Mouse (Mus musculus): ENCODE measurements around the gene Gm11111.
"Not testable (repeated sequence)": the region's sequence is repeated elsewhere in the genome, so short reads cannot be mapped to it uniquely, and the experiment has no call there.

Gm11111 gene

GRCm38 (mm10) chr5:98552395-98552794 lies at the start of gene Gm11111:
Gene Gm11111 (plus strand): TSS chr5:98552695.
- DNase-seq (ENCODE audit: low spot score): no peak

- DNase-seq (ENCODE audit: low spot score): no peak
Observed at GRCm38 (mm10) chr5:98516214-98516613, 36.3 kb upstream of the Gm11111 start.

GRCm38 (mm10) chr5:98520118-98520517 lies 32.4 kb upstream of the Gm11111 start:
- DNase-seq (ENCODE audit: low spot score): no peak

- DNase-seq (ENCODE audit: low spot score): no peak
Observed at GRCm38 (mm10) chr5:98522270-98522977, 30.1 kb upstream of the Gm11111 start.

GRCm38 (mm10) chr5:98523050-98523449 lies 29.4 kb upstream of the Gm11111 start:
- DNase-seq (ENCODE audit: low spot score): no peak

GRCm38 (mm10) chr5:98523783-98524182 lies 28.7 kb upstream of the Gm11111 start:
- DNase-seq (ENCODE audit: low spot score): no peak

- no peak for DNase-seq (ENCODE audit: low spot score)
Observed at GRCm38 (mm10) chr5:98541333-98541732, 11.2 kb upstream of the Gm11111 start.

GRCm38 (mm10) chr5:98550285-98550684 lies 2.2 kb upstream of the Gm11111 start:
- no peak for DNase-seq (ENCODE audit: low spot score)

GRCm38 (mm10) chr5:98550873-98551272 lies 1.6 kb upstream of the Gm11111 start:
- no peak for DNase-seq (ENCODE audit: low spot score)

GRCm38 (mm10) chr5:98552811-98553601 lies 511 bp downstream of the Gm11111 start:
- no peak for DNase-seq (ENCODE audit: low spot score)

- DNase-seq (ENCODE audit: low spot score): no peak
Observed at GRCm38 (mm10) chr5:98561301-98561700, 8.8 kb downstream of the Gm11111 start.

- no peak for DNase-seq (ENCODE audit: low spot score)
Observed at GRCm38 (mm10) chr5:98562806-98563205, 10.3 kb downstream of the Gm11111 start.

- no peak for DNase-seq (ENCODE audit: low spot score)
Observed at GRCm38 (mm10) chr5:98563801-98564200, 11.3 kb downstream of the Gm11111 start.

- no peak for DNase-seq (ENCODE audit: low spot score)
Observed at GRCm38 (mm10) chr5:98566461-98567193, 14.1 kb downstream of the Gm11111 start.

GRCm38 (mm10) chr5:98568481-98568880 lies 16.0 kb downstream of the Gm11111 start:
- no peak for DNase-seq (ENCODE audit: low spot score)

- DNase-seq (ENCODE audit: low spot score): no peak
Observed at GRCm38 (mm10) chr5:98569029-98569513, 16.6 kb downstream of the Gm11111 start.

GRCm38 (mm10) chr5:98572392-98572791 lies 19.9 kb downstream of the Gm11111 start:
- no peak for DNase-seq (ENCODE audit: low spot score)

GRCm38 (mm10) chr5:98574711-98575470 lies 22.4 kb downstream of the Gm11111 start:
- no peak for DNase-seq (ENCODE audit: low spot score)

GRCm38 (mm10) chr5:98575471-98575834 lies 23.0 kb downstream of the Gm11111 start:
- no peak for DNase-seq (ENCODE audit: low spot score)

- not testable (repeated sequence) for DNase-seq (ENCODE audit: low spot score)
Observed at GRCm38 (mm10) chr5:98576538-98576937, 24.0 kb downstream of the Gm11111 start.

- DNase-seq (ENCODE audit: low spot score): no peak
Observed at GRCm38 (mm10) chr5:98578398-98578797, 25.9 kb downstream of the Gm11111 start.

- no peak for DNase-seq (ENCODE audit: low spot score)
Observed at GRCm38 (mm10) chr5:98580811-98581210, 28.3 kb downstream of the Gm11111 start.

Measured in ovary, postnatal 36 days (tissue).